Mouse (Mus musculus): Measurements from ENCODE around the gene Rpl12. TPM values are rescaled to one million over a fixed set of nuclear protein-coding genes. Genes with fewer than 3 reads are reported as not detected.

Rpl12 gene
- polyA plus RNA-seq, 1 experiment from 2014 or later = 103 TPM

DNA sequence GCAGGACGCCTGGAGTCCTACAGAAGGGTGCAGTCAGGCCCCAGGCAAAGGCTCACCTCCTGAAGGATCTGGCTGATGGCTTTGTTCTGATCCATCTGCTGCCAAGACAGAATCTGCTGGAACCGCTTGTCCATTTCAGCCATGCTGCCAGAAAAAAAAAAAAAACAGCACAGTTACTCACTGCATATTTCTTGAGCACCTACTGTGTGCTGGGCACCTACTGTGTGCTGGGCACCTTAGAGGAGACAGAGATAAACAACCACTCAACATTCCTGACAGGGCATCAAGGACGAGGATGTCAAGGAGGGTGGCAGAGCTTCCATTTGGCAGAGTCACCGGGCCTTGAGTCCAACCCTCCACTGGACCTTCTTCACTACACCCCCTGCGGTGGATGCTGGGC is 22.6 kb upstream of the Rpl12 start:
- H3K4me1 ChIP-seq (ENCODE audit: insufficient read depth) = no peaks in the 10 kb centered on the region
- no peak for ATAC-seq
- H3K4me3 ChIP-seq (ENCODE audit: low read depth, low read length) = no peak overlapping the region
- TF ChIP-seq EP300 (IDR thresholded peaks at IDR 0.05; ENCODE audit: low read depth) (no peak), CTCF (IDR thresholded peaks at IDR 0.05; ENCODE audit: low read depth) (no peak)
- H3K9me3 ChIP-seq (ENCODE audit: low read length) = no peaks in the 10 kb centered on the region
- H3K9ac ChIP-seq (replicated peaks) = no peak overlapping the region
- no peaks in the 10 kb centered on the region for H3K27me3 ChIP-seq (ENCODE audit: insufficient read depth, low read length)
- WGBS (ENCODE audit: insufficient replicate concordance) = 81% methylated on average over 5 of the region's 5 CpGs
- no peak for DNase-seq
- peaks cover 3% of the 10 kb centered on the region for H3K36me3 ChIP-seq (replicated peaks; ENCODE audit: insufficient read depth, low read length)
- H3K27ac ChIP-seq (ENCODE audit: low read depth) = no peak overlapping the region
- H3K4me2 ChIP-seq (ENCODE audit: low read depth, low read length) = no peak overlapping the region

DNA sequence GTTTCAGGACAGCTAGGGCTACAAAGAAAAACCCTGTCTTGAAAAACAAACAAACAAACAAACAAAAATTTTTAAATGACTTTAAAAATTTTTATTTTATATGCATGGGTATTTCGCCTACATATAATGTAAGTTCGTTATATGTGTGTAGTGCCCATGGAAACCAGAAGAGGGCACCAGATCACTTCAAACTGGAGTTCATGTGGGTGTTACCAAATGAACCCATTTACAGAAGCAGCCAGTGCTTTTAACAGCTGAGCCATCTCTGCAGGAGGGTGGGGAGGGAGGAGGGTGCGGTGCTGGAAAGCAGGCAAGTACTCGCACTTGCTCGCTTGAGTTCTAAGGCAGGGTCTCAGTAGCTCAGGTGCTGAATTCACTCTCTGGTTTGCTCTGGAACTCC is 21.9 kb upstream of the Rpl12 start:
- no peak overlapping the region for H3K9ac ChIP-seq (replicated peaks)
- no peak overlapping the region for H3K27ac ChIP-seq (ENCODE audit: low read depth)
- H3K4me2 ChIP-seq (ENCODE audit: low read depth, low read length) = no peak overlapping the region
- no peaks in the 10 kb centered on the region for H3K4me1 ChIP-seq (ENCODE audit: insufficient read depth)
- 70% methylated on average over 5 of the region's 5 CpGs for WGBS (ENCODE audit: insufficient replicate concordance)
- no peaks in the 10 kb centered on the region for H3K27me3 ChIP-seq (ENCODE audit: insufficient read depth, low read length)
- DNase-seq (peak; percentile 59), ATAC-seq (no peak)
- H3K4me3 ChIP-seq (ENCODE audit: low read depth, low read length) = no peak overlapping the region
- no peaks in the 10 kb centered on the region for H3K9me3 ChIP-seq (ENCODE audit: low read length)
- H3K36me3 ChIP-seq (replicated peaks; ENCODE audit: insufficient read depth, low read length) = peaks cover 5% of the 10 kb centered on the region
- TF ChIP-seq CTCF (IDR thresholded peaks at IDR 0.05; ENCODE audit: low read depth) = peak; percentile 75
- no peak for TF ChIP-seq EP300 (IDR thresholded peaks at IDR 0.05; ENCODE audit: low read depth)

DNA sequence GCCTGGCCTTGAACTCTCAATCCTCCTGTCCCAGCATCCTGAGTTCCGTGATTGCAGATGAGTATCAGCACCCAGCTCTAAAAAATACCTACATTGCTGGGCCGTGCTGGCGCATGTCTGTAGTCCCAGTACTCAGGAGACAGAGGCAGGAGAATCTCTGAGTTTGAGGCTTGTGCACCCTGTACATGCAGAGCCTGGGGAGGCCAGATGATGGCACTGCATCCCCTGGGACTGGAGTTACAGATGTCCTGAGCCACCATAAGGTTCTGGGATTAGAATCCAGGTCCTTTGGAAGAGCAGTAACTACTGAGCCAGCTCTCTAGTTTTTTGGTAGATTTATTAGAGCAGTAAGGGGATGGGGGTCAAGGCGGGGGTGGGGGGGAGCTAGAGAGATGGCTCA is 20.9 kb upstream of the Rpl12 start:
- H3K36me3 ChIP-seq (replicated peaks; ENCODE audit: insufficient read depth, low read length) = peaks cover 11% of the 10 kb centered on the region
- H3K9me3 ChIP-seq (ENCODE audit: low read length) = no peaks in the 10 kb centered on the region
- no peak overlapping the region for H3K4me2 ChIP-seq (ENCODE audit: low read depth, low read length)
- TF ChIP-seq CTCF (IDR thresholded peaks at IDR 0.05; ENCODE audit: low read depth) (no peak), EP300 (IDR thresholded peaks at IDR 0.05; ENCODE audit: low read depth) (no peak)
- H3K4me1 ChIP-seq (ENCODE audit: insufficient read depth) = no peaks in the 10 kb centered on the region
- H3K27me3 ChIP-seq (ENCODE audit: insufficient read depth, low read length) = no peaks in the 10 kb centered on the region
- 90% methylated on average over 4 of the region's 4 CpGs for WGBS (ENCODE audit: insufficient replicate concordance)
- H3K27ac ChIP-seq (ENCODE audit: low read depth) = no peak overlapping the region
- no peak for ATAC-seq
- no peak overlapping the region for H3K9ac ChIP-seq (replicated peaks)
- no peak overlapping the region for H3K4me3 ChIP-seq (ENCODE audit: low read depth, low read length)
- no peak for DNase-seq

- Histone ChIP-seq H3K27me3 (ENCODE audit: insufficient read depth, low read length) (no peaks in the 10 kb centered on the region), H3K9ac (replicated peaks) (no peak overlapping the region), H3K4me2 (ENCODE audit: low read depth, low read length) (no peak overlapping the region), H3K9me3 (ENCODE audit: low read length) (no peaks in the 10 kb centered on the region), H3K27ac (ENCODE audit: low read depth) (no peak overlapping the region), H3K4me1 (ENCODE audit: insufficient read depth) (no peaks in the 10 kb centered on the region), H3K36me3 (replicated peaks; ENCODE audit: insufficient read depth, low read length) (peaks cover 14% of the 10 kb centered on the region), H3K4me3 (ENCODE audit: low read depth, low read length) (no peak overlapping the region)
- WGBS (ENCODE audit: insufficient replicate concordance) = 82% methylated on average over 10 of the region's 11 CpGs
- DNase-seq = no peak
- TF ChIP-seq EP300 (IDR thresholded peaks at IDR 0.05; ENCODE audit: low read depth) (no peak), CTCF (IDR thresholded peaks at IDR 0.05; ENCODE audit: low read depth) (no peak)
- ATAC-seq = no peak
Observed at GRCm38 (mm10) chr2:32947454-32947853, 13.9 kb upstream of the Rpl12 start.

GRCm38 (mm10) chr2:32954581-32954980 is 6.8 kb upstream of the Rpl12 start:
- WGBS (ENCODE audit: insufficient replicate concordance) = 82% methylated on average over 2 of the region's 2 CpGs
- Histone ChIP-seq H3K9me3 (ENCODE audit: low read length) (no peaks in the 10 kb centered on the region), H3K9ac (replicated peaks) (no peak overlapping the region), H3K27me3 (ENCODE audit: insufficient read depth, low read length) (no peaks in the 10 kb centered on the region), H3K4me3 (ENCODE audit: low read depth, low read length) (no peak overlapping the region), H3K36me3 (replicated peaks; ENCODE audit: insufficient read depth, low read length) (peaks cover 19% of the 10 kb centered on the region), H3K4me1 (ENCODE audit: insufficient read depth) (no peaks in the 10 kb centered on the region), H3K27ac (ENCODE audit: low read depth) (no peak overlapping the region), H3K4me2 (ENCODE audit: low read depth, low read length) (no peak overlapping the region)
- TF ChIP-seq EP300 (IDR thresholded peaks at IDR 0.05; ENCODE audit: low read depth) = no peak
- TF ChIP-seq CTCF (IDR thresholded peaks at IDR 0.05; ENCODE audit: low read depth) = peak; percentile 48
- ATAC-seq (no peak), DNase-seq (no peak)

DNA sequence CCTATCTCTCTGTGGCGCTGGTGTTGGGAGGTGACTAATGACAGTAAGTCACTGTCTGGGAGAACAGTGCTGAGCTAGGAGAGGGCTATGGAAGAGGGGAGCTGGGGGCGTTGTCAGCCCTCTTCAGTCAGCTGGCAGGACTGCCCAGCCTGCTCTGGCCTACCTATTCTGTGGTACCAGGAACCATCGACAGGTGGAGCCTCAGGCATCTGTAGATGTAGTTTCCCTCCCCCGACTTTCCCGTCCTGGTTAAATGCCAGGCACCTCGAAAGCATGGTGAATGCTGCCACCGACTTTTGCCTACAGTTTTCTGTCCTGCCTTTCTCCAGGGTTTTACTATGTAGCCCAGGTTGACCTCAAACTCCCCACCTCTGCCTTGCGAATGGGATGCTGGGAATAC is 4.0 kb upstream of the Rpl12 start:
- Histone ChIP-seq H3K36me3 (replicated peaks; ENCODE audit: insufficient read depth, low read length) (peaks cover 19% of the 10 kb centered on the region; the same call in 1 of the 2 replicates), H3K4me2 (ENCODE audit: low read depth, low read length) (no peak overlapping the region), H3K4me1 (ENCODE audit: insufficient read depth) (peaks cover 12% of the 10 kb centered on the region), H3K9me3 (ENCODE audit: low read length) (no peaks in the 10 kb centered on the region), H3K27me3 (ENCODE audit: insufficient read depth, low read length) (no peaks in the 10 kb centered on the region), H3K27ac (ENCODE audit: low read depth) (no peak overlapping the region), H3K4me3 (ENCODE audit: low read depth, low read length) (no peak overlapping the region), H3K9ac (replicated peaks) (no peak overlapping the region)
- WGBS (ENCODE audit: insufficient replicate concordance) = 62% methylated on average over 8 of the region's 8 CpGs
- DNase-seq = no peak
- ATAC-seq = no peak
- TF ChIP-seq EP300 (IDR thresholded peaks at IDR 0.05; ENCODE audit: low read depth) (no peak), CTCF (IDR thresholded peaks at IDR 0.05; ENCODE audit: low read depth) (peak; percentile 26; the same call in 1 of the 2 replicates)

DNA sequence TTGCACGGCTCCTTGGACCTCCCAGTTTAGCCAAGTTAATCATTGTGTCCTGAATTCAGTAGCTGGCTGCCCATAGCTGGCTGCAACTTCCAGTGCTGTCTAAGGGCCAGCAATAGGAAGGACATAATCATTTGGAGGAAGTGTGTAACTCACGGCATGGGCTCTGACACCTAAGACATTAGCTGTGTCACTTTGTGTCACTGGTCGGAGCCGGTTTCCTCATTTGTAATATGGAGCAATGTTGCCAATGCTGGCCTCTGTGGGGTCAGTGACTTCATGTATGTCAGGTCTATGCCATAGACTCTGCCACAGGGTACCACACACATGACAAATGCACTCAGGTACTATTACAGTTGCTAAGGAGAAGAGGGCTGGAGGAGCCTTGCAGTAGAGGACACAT is 1.1 kb upstream of the Rpl12 start:
- Histone ChIP-seq H3K4me3 (ENCODE audit: low read depth, low read length) (no peak overlapping the region), H3K36me3 (replicated peaks; ENCODE audit: insufficient read depth, low read length) (peaks cover 16% of the 10 kb centered on the region), H3K9me3 (ENCODE audit: low read length) (no peaks in the 10 kb centered on the region), H3K9ac (replicated peaks) (no peak overlapping the region; the same call in 1 of the 2 replicates), H3K27ac (ENCODE audit: low read depth) (peak overlapping the region; percentile 8; the same call in 1 of the 2 replicates), H3K27me3 (ENCODE audit: insufficient read depth, low read length) (no peaks in the 10 kb centered on the region), H3K4me1 (ENCODE audit: insufficient read depth) (peaks cover 33% of the 10 kb centered on the region), H3K4me2 (ENCODE audit: low read depth, low read length) (peak overlapping the region; percentile 97; the same call in 1 of the 2 replicates)
- 57% methylated on average over 4 of the region's 4 CpGs for WGBS (ENCODE audit: insufficient replicate concordance)
- TF ChIP-seq CTCF (IDR thresholded peaks at IDR 0.05; ENCODE audit: low read depth) = no peak
- no peak for TF ChIP-seq EP300 (IDR thresholded peaks at IDR 0.05; ENCODE audit: low read depth)
- DNase-seq (no peak), ATAC-seq (no peak)

All from liver, postnatal 0 days (tissue).